Mouse (Mus musculus) left cerebral cortex, postnatal 25 days (tissue): ENCODE data around the gene Gm436. TPM values are rescaled to one million over a fixed set of nuclear protein-coding genes. Genes with fewer than 3 reads are reported as not detected.

Experiments used
- DNase-seq, 2 experiments: peaks; one replicate each; pipeline ENCODE4 v3.0.0; 2022; ENCODE audit warnings: low spot score in 2 of 2, mixed read lengths in 1 of 2
- intact Hi-C: fragments of 180-260 bp; cut with DNase I; formaldehyde crosslinking; loops from one replicate; pipeline ENCODE4 v1.15.1; 2025
- total RNA-seq, 2 experiments: library from RNA; stranded (reverse); gene quantifications; 2 replicates each; pipeline ENCODE4 v1.2.3; 2021

Gm436 gene
- not detected for total RNA-seq

DNA sequence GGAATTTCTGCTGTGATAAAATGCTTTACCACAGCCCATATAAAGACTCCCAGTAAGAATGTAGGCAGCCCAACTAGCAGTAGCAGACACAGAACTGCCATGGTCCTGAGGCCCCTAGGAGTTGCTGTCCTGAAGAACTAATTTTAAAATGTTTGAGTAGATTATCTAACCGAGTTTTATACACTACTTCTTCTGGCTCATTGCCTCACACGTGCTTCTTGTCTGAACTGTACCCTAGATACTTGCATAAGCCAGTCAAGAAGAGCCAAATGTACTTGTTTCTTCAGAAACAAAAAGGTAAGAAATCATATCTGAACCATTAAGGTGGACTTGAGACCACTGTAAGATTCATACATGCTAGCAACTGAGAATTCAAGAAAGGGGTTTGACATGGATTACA, at the start of gene Gm436:
Gm436 (minus strand) TSS at position 101 of the 400 bp plus-strand sequence.
- intact Hi-C loops: no loop called here
- DNase-seq: no peak

- intact Hi-C loops: no loop called here
Observed at GRCm38 (mm10) chr4:144721304-144721703, 35.1 kb upstream of the Gm436 start, which contains the start of gene Gm13178. Gm13178 (minus strand) TSS chr4:144721404.

DNA sequence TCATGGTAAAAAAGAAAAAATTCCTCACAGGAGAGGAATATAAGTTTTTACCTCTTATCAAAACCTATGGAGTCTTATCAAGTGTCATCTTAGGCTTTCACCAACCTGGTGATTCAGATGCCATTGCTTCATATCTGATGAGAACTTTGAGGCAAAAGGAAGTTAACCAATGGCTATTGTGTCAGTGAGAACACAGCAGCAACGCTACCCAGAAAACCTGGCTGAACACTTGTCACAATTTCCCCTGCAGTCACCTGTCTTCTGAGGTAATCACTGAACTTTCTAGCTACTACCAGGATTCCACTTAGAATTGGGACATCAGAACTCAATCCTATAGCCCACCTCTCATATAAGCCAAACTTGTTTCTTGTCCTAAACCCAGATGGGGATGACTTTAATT, 33.5 kb upstream of the Gm436 start:
- DNase-seq: no peak
- intact Hi-C loops: no loop called here

More at GRCm38 (mm10) chr4:144721304-144721703, 35.1 kb upstream of the Gm436 start, which contains the start of gene Gm13178:
- DNase-seq: no peak

GRCm38 (mm10) chr4:144718288-144718687, 32.1 kb upstream of the Gm436 start:
- intact Hi-C loops: no loop called here

DNA sequence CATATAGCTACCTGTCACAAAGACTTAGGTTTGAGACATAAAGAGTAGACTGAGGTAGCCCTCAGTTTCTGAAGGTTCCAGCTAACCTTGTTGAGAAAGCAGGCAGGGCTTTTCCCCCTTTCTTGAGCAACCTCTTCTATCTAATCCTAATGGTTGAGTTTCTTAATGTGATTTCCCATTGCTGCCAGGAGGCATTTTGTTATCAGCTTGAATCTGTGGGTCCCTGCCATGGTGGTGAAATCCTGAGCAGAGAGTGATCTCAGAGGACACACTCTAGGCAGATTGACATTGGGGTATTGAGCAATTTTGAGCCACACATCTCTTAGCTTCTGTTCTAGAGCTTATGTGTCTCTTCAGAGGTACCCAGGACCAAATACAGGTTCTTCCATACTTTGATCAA, 47.9 kb downstream of the Gm436 start:
- intact Hi-C loops: no loop called here
- DNase-seq: no peak

More at GRCm38 (mm10) chr4:144718288-144718687, 32.1 kb upstream of the Gm436 start:
- no peak for DNase-seq

Other genes starting within 250 kb of the Gm436 start
- gene 1700012P22Rik, start 247.6 kb downstream of the Gm436 start, total RNA-seq: not detected
- gene Gm9944, start 233.1 kb downstream of the Gm436 start, total RNA-seq: not detected
- not detected for gene Aadacl3, start 222.6 kb downstream of the Gm436 start, total RNA-seq
- not detected for gene 9430007A20Rik, start 166.5 kb downstream of the Gm436 start, total RNA-seq
- not detected for gene Gm13124, start 121.2 kb downstream of the Gm436 start, total RNA-seq
- not detected for gene Aadacl4, start 72.7 kb downstream of the Gm436 start, total RNA-seq
- gene Gm13178, start 35.0 kb upstream of the Gm436 start, total RNA-seq: under 1 TPM in 1 of 2 experiments, not detected in 1; 0.34 TPM
- not detected for gene Gm438, start 100.2 kb upstream of the Gm436 start, total RNA-seq
- gene Dhrs3, start 206.5 kb upstream of the Gm436 start, total RNA-seq: 10 to 100 TPM; 29.6 to 35.8 TPM